Mouse (Mus musculus): Measurements from ENCODE around the gene Mical2. TPM values are rescaled to one million over a fixed set of nuclear protein-coding genes. Genes with fewer than 3 reads are reported as not detected.

Mical2 gene
- polyA plus RNA-seq, 1 experiment from 2014 or later: 4.4 TPM

GRCm38 (mm10) chr7:112427357-112428157, 201.9 kb downstream of the Mical2 start, which contains the start of gene Parva:
Gene Parva, plus strand, starts transcription at chr7:112427505.
- H3K4me3 ChIP-seq: peak within 1 kb of the TSS; percentile 71
- H3K4me1 ChIP-seq: peaks cover 18% of the 10 kb centered on the region
- peak within 1 kb of the TSS; percentile 85 for H3K4me2 ChIP-seq
- H3K9ac ChIP-seq: peak within 1 kb of the TSS; percentile 90
- under 1% methylated on average over 46 of the region's 49 CpGs for WGBS
- no peaks in the 10 kb centered on the region for H3K36me3 ChIP-seq
- H3K27me3 ChIP-seq: no peaks in the 10 kb centered on the region
- peak; percentile 86 for ATAC-seq (ENCODE audit: insufficient number of reproducible peaks, low FRiP score, low TSS enrichment, low read depth)
- H3K27ac ChIP-seq: peak within 1 kb of the TSS; percentile 98
- no peaks in the 10 kb centered on the region for H3K9me3 ChIP-seq

DNA sequence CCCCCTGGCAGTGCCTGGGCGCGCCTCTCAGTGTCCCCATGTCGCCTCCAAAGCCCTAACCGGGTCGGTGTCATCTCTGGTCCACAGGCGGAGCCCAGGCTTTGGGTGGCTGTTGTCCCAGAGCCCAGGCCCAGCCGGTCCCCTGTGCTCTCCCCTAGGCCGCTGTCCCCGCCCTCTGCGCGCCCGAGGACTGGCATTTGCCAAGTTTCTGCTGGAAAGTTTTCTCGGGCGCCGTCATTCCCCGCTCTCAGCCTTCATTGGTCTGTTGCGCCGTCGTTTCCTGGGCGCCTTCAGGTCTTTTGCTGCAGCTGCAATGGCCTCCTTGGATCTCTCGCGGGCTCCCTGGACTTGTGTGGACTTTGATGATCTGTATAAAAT, 202.5 kb downstream of the Mical2 start:
- WGBS: 0% methylated on average over 22 of the region's 22 CpGs
- H3K9me3 ChIP-seq: no peaks in the 10 kb centered on the region
- no peaks in the 10 kb centered on the region for H3K27me3 ChIP-seq
- peak overlapping the region; percentile 90 for H3K9ac ChIP-seq
- peaks cover 18% of the 10 kb centered on the region for H3K4me1 ChIP-seq
- ATAC-seq (ENCODE audit: insufficient number of reproducible peaks, low FRiP score, low TSS enrichment, low read depth): peak; percentile 86
- H3K4me2 ChIP-seq: peak overlapping the region; percentile 85
- peak overlapping the region; percentile 71 for H3K4me3 ChIP-seq
- H3K36me3 ChIP-seq: no peaks in the 10 kb centered on the region
- peak overlapping the region; percentile 98 for H3K27ac ChIP-seq

- H3K4me3 ChIP-seq: no peak overlapping the region
- ATAC-seq (ENCODE audit: insufficient number of reproducible peaks, low FRiP score, low TSS enrichment, low read depth): no peak
- 0 out of 2 replicates have a peak, but pooled peaks cover 2% of the 10 kb centered on the region for H3K9me3 ChIP-seq
- peaks cover 29% of the 10 kb centered on the region for H3K4me1 ChIP-seq
- no peak overlapping the region for H3K27ac ChIP-seq
- H3K36me3 ChIP-seq: peaks cover 4% of the 10 kb centered on the region
- no peak overlapping the region for H3K9ac ChIP-seq
- no peak overlapping the region for H3K4me2 ChIP-seq
- WGBS: 79% methylated on average over 3 of the region's 3 CpGs
- H3K27me3 ChIP-seq: no peaks in the 10 kb centered on the region
These were observed 214.2 kb downstream of the Mical2 start for GRCm38 (mm10) chr7:112439846-112440245.

DNA sequence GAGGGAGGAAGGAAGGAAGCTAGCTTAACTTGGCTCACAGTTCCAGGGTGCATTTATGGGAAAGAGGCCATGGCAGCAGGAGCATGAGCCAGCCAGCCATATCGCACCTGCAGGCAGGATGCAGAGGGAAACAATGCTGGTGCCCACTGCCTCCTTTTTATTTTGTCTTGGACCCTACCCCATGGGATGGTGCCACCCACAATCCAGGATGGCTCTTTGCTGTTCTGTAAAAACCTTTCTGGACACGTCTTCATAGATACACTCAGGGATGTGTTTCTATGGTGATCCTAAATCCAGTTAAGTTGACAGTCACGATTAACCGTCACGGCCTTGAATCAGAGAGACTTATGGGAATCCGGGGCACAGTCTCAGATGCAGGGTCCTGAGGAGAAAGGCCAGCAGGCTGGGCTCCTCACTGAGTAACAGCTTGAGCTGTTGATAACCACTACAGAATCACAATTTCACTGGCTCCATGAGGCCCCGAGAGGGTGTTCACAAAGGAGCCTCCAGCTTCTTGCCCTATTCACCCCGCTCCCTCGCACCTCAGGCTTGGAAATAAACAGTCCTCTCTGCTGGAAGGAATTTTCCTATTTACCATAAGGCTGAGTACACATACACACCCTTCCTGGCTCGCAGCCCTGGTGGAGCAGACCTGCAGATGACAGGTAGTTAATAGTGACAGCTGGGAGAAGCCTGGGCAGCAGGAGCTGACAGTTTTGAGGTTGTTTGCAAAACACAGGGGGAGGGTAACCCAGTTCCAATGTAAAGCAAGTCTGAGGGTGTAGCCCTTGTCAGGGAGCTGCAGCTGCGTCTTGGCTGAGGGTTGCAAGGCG, 218.7 kb downstream of the Mical2 start:
- Histone ChIP-seq H3K9me3 (no peaks in the 10 kb centered on the region), H3K36me3 (0 out of 2 replicates have a peak, but pooled peaks cover 3% of the 10 kb centered on the region), H3K4me3 (no peak overlapping the region), H3K27ac (no peak overlapping the region), H3K27me3 (no peaks in the 10 kb centered on the region), H3K9ac (no peak overlapping the region), H3K4me1 (peaks cover 34% of the 10 kb centered on the region), H3K4me2 (no peak overlapping the region)
- ATAC-seq (ENCODE audit: insufficient number of reproducible peaks, low FRiP score, low TSS enrichment, low read depth): 0 out of 2 replicates have a peak, but pooled peaks have one; percentile 48
- 35% methylated on average over 12 of the region's 12 CpGs for WGBS

GRCm38 (mm10) chr7:112444985-112445367, 219.3 kb downstream of the Mical2 start:
- no peak overlapping the region for H3K4me2 ChIP-seq
- no peaks in the 10 kb centered on the region for H3K27me3 ChIP-seq
- H3K4me3 ChIP-seq: no peak overlapping the region
- H3K9me3 ChIP-seq: no peaks in the 10 kb centered on the region
- peaks cover 34% of the 10 kb centered on the region for H3K4me1 ChIP-seq
- H3K9ac ChIP-seq: no peak overlapping the region
- no peak for ATAC-seq (ENCODE audit: insufficient number of reproducible peaks, low FRiP score, low TSS enrichment, low read depth)
- 25% methylated on average over 9 of the region's 9 CpGs for WGBS
- no peak overlapping the region for H3K27ac ChIP-seq
- H3K36me3 ChIP-seq: 0 out of 2 replicates have a peak, but pooled peaks cover 3% of the 10 kb centered on the region

- H3K27me3 ChIP-seq: no peaks in the 10 kb centered on the region
- WGBS: 92% methylated on average over 4 of the region's 4 CpGs
- no peak for ATAC-seq (ENCODE audit: insufficient number of reproducible peaks, low FRiP score, low TSS enrichment, low read depth)
These were observed 220.8 kb downstream of the Mical2 start for GRCm38 (mm10) chr7:112446498-112446897.

DNA sequence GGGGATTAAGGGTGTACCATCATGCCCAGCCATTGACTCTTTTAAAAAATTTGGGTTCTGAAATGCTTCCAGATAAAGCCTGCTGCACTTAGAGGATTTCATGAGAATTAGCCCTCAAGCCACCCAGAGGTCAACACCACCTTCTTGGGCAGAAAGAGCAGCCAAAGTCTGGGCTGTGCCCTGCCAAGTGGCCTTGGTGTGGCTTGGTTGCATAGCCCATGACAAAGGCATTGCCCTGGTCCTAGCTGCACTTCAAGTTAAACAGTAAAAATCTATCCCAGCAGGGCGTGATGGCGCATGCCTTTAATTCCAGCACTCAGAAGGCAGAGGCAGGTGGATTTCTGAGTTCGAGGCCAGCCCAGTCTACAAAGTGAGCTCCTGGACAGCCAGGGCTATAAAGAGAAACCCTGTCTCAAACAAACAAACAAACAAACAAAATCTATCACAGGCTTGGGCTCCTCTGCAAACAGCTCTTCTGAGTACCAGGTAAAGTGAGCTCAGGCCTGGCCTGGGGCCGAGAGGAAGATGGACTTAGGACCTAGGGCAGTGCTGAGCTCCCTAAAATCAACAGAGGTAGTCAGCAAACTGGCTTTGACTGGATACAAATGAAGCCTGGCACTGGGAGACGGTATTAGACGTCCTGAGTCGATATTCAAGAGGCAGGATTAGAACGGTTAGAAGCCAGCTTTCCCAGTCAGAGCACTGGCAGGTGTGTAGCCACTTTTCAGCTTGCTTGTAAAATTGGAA, 224.5 kb downstream of the Mical2 start:
- no peaks in the 10 kb centered on the region for H3K27me3 ChIP-seq
- no peak overlapping the region for H3K27ac ChIP-seq
- no peak overlapping the region for H3K4me3 ChIP-seq
- H3K9ac ChIP-seq: no peak overlapping the region
- H3K4me2 ChIP-seq: no peak overlapping the region
- no peak for ATAC-seq (ENCODE audit: insufficient number of reproducible peaks, low FRiP score, low TSS enrichment, low read depth)
- WGBS: 79% methylated on average over 8 of the region's 8 CpGs
- no peaks in the 10 kb centered on the region for H3K9me3 ChIP-seq
- 0 out of 2 replicates have a peak, but pooled peaks cover 3% of the 10 kb centered on the region for H3K36me3 ChIP-seq
- peaks cover 21% of the 10 kb centered on the region for H3K4me1 ChIP-seq

More at GRCm38 (mm10) chr7:112446498-112446897, 220.8 kb downstream of the Mical2 start:
- Histone ChIP-seq H3K4me2 (no peak overlapping the region), H3K9me3 (no peaks in the 10 kb centered on the region), H3K9ac (no peak overlapping the region), H3K36me3 (0 out of 2 replicates have a peak, but pooled peaks cover 3% of the 10 kb centered on the region), H3K4me3 (no peak overlapping the region), H3K27ac (no peak overlapping the region), H3K4me1 (peaks cover 27% of the 10 kb centered on the region)

DNA sequence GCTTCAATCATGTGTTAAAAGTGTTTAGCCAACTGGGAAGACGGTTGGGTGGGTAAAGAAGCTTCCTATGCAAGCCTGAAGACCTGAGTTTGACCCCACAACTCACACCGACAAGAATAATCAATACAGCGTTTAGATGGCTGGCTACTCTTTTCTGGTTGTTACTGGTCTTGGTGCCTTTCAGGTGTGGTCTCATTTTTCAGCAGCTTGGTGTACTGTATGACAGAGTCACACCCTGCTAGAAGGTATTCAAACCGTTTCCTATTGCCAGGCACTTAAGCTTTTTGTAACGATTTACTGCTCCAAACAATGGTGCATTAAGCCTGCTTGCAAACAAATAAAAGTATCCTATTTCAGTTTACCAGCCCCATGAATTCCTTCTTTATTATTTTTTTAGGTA, 226.8 kb downstream of the Mical2 start:
- Histone ChIP-seq H3K4me3 (no peak overlapping the region), H3K4me2 (no peak overlapping the region), H3K36me3 (no peaks in the 10 kb centered on the region), H3K9ac (no peak overlapping the region), H3K4me1 (peaks cover 20% of the 10 kb centered on the region), H3K9me3 (no peaks in the 10 kb centered on the region), H3K27me3 (no peaks in the 10 kb centered on the region), H3K27ac (no peak overlapping the region)
- 43% methylated on average over 5 of the region's 5 CpGs for WGBS
- no peak for ATAC-seq (ENCODE audit: insufficient number of reproducible peaks, low FRiP score, low TSS enrichment, low read depth)

GRCm38 (mm10) chr7:112453805-112454214, 228.2 kb downstream of the Mical2 start:
- no peak for ATAC-seq (ENCODE audit: insufficient number of reproducible peaks, low FRiP score, low TSS enrichment, low read depth)

DNA sequence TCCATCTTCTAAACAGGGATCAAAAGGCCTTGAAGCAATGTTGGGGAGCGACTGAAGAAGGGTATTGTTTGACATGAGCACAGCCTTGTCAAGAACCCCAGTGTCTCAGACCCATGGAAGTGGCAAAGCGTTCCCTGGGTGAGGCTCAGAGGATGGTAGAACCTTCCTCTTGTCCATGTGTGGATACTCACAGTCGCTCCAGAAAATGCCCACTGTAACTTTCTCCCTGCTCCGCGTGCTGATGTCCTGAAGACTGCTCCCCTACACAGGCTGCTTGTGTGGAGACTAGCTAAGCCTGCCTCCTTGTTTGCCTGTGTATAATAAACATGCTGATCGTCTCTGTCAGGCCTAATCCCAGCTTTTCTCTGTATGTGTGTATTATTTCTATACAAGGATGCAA, 228.7 kb downstream of the Mical2 start:
- Histone ChIP-seq H3K9ac (no peak overlapping the region), H3K4me1 (peaks cover 30% of the 10 kb centered on the region)
- 66% methylated on average over 6 of the region's 6 CpGs for WGBS

More at GRCm38 (mm10) chr7:112453805-112454214, 228.2 kb downstream of the Mical2 start:
- Histone ChIP-seq H3K4me2 (no peak overlapping the region), H3K27me3 (no peaks in the 10 kb centered on the region), H3K36me3 (no peaks in the 10 kb centered on the region), H3K4me1 (peaks cover 30% of the 10 kb centered on the region), H3K9me3 (no peaks in the 10 kb centered on the region), H3K9ac (no peak overlapping the region), H3K27ac (peak overlapping the region; percentile 54), H3K4me3 (no peak overlapping the region)
- WGBS: 17% methylated on average over 3 of the region's 3 CpGs

DNA sequence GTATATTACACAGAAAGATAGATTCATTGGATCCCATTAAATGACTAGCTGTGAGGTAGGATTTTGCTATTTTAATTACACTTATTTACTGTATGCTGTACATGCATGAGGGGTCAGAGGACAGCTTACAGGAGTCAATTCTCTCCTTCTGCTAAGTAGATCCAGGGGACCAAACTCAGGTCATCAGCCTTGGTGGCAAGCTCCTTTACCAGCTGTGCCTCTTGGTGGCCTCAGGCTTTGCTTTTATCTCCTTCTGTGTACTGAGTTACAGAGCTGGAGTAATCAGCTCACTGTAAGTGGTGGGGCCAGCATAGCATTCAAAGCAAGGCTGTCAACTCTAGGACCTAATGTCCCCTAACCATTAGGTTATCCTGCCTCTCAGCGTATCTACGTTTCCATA, 229.3 kb downstream of the Mical2 start:
- Histone ChIP-seq H3K4me3 (no peak overlapping the region), H3K4me1 (peaks cover 30% of the 10 kb centered on the region), H3K9me3 (no peaks in the 10 kb centered on the region), H3K36me3 (no peaks in the 10 kb centered on the region), H3K9ac (no peak overlapping the region), H3K27me3 (no peaks in the 10 kb centered on the region), H3K27ac (0 out of 2 replicates have a peak overlapping the region, but pooled peaks have one; percentile 54), H3K4me2 (no peak overlapping the region)
- whole genome bisulfite sequencing: 88% methylated on average over 2 of the region's 2 CpGs
- no peak for ATAC-seq (ENCODE audit: insufficient number of reproducible peaks, low FRiP score, low TSS enrichment, low read depth)

More for the DNA sequence above, 228.7 kb downstream of the Mical2 start:
- H3K27ac ChIP-seq: peak overlapping the region; percentile 54; the same call in 1 of the 2 replicates
- no peak overlapping the region for H3K4me2 ChIP-seq
- H3K27me3 ChIP-seq: no peaks in the 10 kb centered on the region
- no peaks in the 10 kb centered on the region for H3K9me3 ChIP-seq
- H3K4me3 ChIP-seq: no peak overlapping the region
- no peak for ATAC-seq (ENCODE audit: insufficient number of reproducible peaks, low FRiP score, low TSS enrichment, low read depth)
- no peaks in the 10 kb centered on the region for H3K36me3 ChIP-seq

Data from limb, embryonic 15.5 days (tissue).